Mouse (Mus musculus) heart, adult 2 months (tissue): ENCODE data around the gene Palm.

ENCODE experiments used
- CTCF ChIP-seq: fragments of 200-600 bp; IDR thresholded peaks from 2 replicates; pipeline ENCODE4 v1.8.1; 2022; ENCODE audit warnings: antibody characterized with exemption, mild to moderate bottlenecking, moderate library complexity
- POLR2A ChIP-seq: fragments of 200-500 bp; IDR thresholded peaks from 2 replicates; pipeline ENCODE4 v1.6.1; 2011; ENCODE audit warnings: mild to moderate bottlenecking, low read depth, low read length, control low read depth; ENCODE audit not compliant: insufficient read depth

GRCm38 (mm10) chr10:79852827-79853226 lies 59.5 kb downstream of the Palm start:
- TF ChIP-seq CTCF (no peak), POLR2A (no peak)
